Mouse (Mus musculus) neutrophil, adult 65 days (primary cell): ENCODE measurements around the gene Ttc29. TPM values are rescaled to one million over a fixed set of nuclear protein-coding genes. Genes with fewer than 3 reads are reported as not detected.

Experiments
- total RNA-seq: library from RNA; stranded (reverse); gene quantifications from 2 replicates; pipeline ENCODE4 v1.2.4, GENCODE M21; 2023

The Ttc29 gene
- total RNA-seq = not detected in 2 replicates

GRCm38 (mm10) chr8:78213074-78213473, at the start of gene Ttc29:
Ttc29 (plus strand) TSS chr8:78213297.

DNA sequence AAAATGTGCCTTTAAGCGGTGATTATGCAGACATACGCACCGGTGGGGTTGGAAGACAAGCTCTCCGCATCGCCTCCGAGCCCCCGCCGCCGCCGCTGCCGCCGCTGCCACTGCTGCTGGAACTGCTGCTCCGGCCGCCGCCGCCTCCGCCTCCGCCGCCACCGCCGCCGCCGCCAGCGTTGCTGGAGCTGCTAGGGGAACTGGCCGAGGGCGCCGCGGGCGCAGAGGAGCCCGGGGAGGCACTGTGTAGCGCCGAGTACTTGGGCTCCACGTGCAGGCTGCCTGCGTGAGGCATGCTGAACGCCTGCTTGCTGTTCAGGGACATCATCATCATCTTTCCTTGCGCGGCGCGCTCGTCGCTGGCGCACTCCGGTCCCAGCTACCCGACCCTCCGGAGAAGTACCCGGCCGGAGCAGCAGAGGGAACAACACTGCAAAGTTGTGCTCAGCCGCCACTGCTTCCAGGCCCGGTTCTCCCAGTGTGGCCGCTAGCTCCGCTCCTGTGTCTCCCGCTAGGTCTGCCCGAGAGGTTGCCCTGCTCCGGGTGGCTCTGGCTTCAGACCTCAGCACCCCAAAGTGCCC, 223.1 kb downstream of the Ttc29 start, which contains the start of gene Pou4f2:
Gene Pou4f2 (minus strand): TSS at position 575 of the 581 bp plus-strand sequence.

Other genes with a start within 250 kb of the Ttc29 start
- gene Pou4f2, start 223.3 kb downstream of the Ttc29 start, total RNA-seq = not detected in 2 replicates